Mouse (Mus musculus) erythroblast, embryonic 14.5 days (primary cell): ENCODE measurements around the gene Sars. TPM values are rescaled to one million over a fixed set of nuclear protein-coding genes. Genes with fewer than 3 reads are reported as not detected.

ENCODE experiments used
- H3K27me3 ChIP-seq: 2 replicates; pipeline ENCODE4 v1.6.1; 2012; ENCODE audit warnings: inconsistent platforms; ENCODE audit not compliant: control insufficient read depth
- H3K36me3 ChIP-seq: 2 replicates; pipeline ENCODE4 v1.6.1; 2012; ENCODE audit warnings: mild to moderate bottlenecking, inconsistent platforms; ENCODE audit not compliant: control insufficient read depth
- H3K4me1 ChIP-seq: 2 replicates; pipeline ENCODE4 v1.6.1; 2012; ENCODE audit warnings: inconsistent platforms; ENCODE audit not compliant: control insufficient read depth
- H3K4me3 ChIP-seq: replicated peaks from 2 replicates; pipeline ENCODE3; 2012; ENCODE audit warnings: moderate library complexity, mild to moderate bottlenecking, inconsistent platforms
- H3K9me3 ChIP-seq: 2 replicates; pipeline ENCODE4 v1.6.1; 2012; ENCODE audit warnings: low read length, inconsistent platforms, mixed read lengths; ENCODE audit not compliant: control insufficient read depth
- GATA1 ChIP-seq: IDR thresholded peaks from 2 replicates; pipeline ENCODE4 v1.6.1; 2012; ENCODE audit warnings: low read length, inconsistent platforms, mixed read lengths
- TAL1 ChIP-seq: IDR thresholded peaks from 3 replicates; pipeline ENCODE4 v1.6.1; 2012; ENCODE audit warnings: low read length, inconsistent platforms, mixed read lengths
- polyA plus RNA-seq: library from polyadenylated mRNA; stranded (reverse); fragments of >175 nt; gene quantifications from 2 replicates; pipeline ENCODE4 v1.2.3, GENCODE M21; 2012

Gene Sars
- polyA plus RNA-seq, 1 experiment = 14.4 TPM

GRCm38 (mm10) chr3:108383485-108384354 is 61.3 kb downstream of the Sars start, which contains the start of gene Psrc1:
TSS of gene Psrc1 (plus strand) at chr3:108383839.
- Histone ChIP-seq H3K27me3 (no peaks in the 10 kb centered on the region), H3K4me3 (peak within 1 kb of the TSS; percentile 85), H3K36me3 (peaks cover 38% of the 10 kb centered on the region), H3K4me1 (peaks cover 59% of the 10 kb centered on the region), H3K9me3 (no peaks in the 10 kb centered on the region)
- TF ChIP-seq TAL1 (no peak), GATA1 (no peak)

- Histone ChIP-seq H3K27me3 (no peaks in the 10 kb centered on the region), H3K36me3 (peaks cover 27% of the 10 kb centered on the region), H3K9me3 (no peaks in the 10 kb centered on the region), H3K4me3 (peak overlapping the region; percentile 85), H3K4me1 (peaks cover 59% of the 10 kb centered on the region)
- TF ChIP-seq TAL1 = no peak
- no peak for TF ChIP-seq GATA1
Measured at GRCm38 (mm10) chr3:108381945-108382875, 62.8 kb downstream of the Sars start.

GRCm38 (mm10) chr3:108380695-108381094 is 64.3 kb downstream of the Sars start:
- H3K27me3 ChIP-seq = no peaks in the 10 kb centered on the region
- no peaks in the 10 kb centered on the region for H3K9me3 ChIP-seq
- H3K36me3 ChIP-seq = peaks cover 12% of the 10 kb centered on the region
- H3K4me3 ChIP-seq = no peak overlapping the region
- peaks cover 53% of the 10 kb centered on the region for H3K4me1 ChIP-seq
- no peak for TF ChIP-seq TAL1
- no peak for TF ChIP-seq GATA1

GRCm38 (mm10) chr3:108378875-108379663 is 65.9 kb downstream of the Sars start:
- Histone ChIP-seq H3K27me3 (no peaks in the 10 kb centered on the region), H3K4me3 (no peak overlapping the region), H3K4me1 (peaks cover 39% of the 10 kb centered on the region), H3K36me3 (no peaks in the 10 kb centered on the region), H3K9me3 (no peaks in the 10 kb centered on the region)
- TF ChIP-seq TAL1 (no peak), GATA1 (no peak)

Other genes with a start within 250 kb of the Sars start
- gene Cyb561d1, start 244.0 kb downstream of the Sars start, polyA plus RNA-seq = 0.33 and 0.34 TPM in 2 replicates
- gene Atxn7l2, start 234.3 kb downstream of the Sars start, polyA plus RNA-seq = 0.55 and 0.90 TPM in 2 replicates
- gene Sypl2, start 218.6 kb downstream of the Sars start, polyA plus RNA-seq = not detected in 2 replicates
- 0.21 and 0.71 TPM in 2 replicates for gene Psma5, start 188.3 kb downstream of the Sars start, polyA plus RNA-seq
- gene Sort1, start 161.1 kb downstream of the Sars start, polyA plus RNA-seq = 0.01 TPM in 2 replicates
- gene Mybphl, start 80.3 kb downstream of the Sars start, polyA plus RNA-seq = not detected in 2 replicates
- gene Psrc1, start 61.4 kb downstream of the Sars start, polyA plus RNA-seq = 8.4 and 10.1 TPM in 2 replicates
- gene Celsr2, start 29.7 kb downstream of the Sars start, polyA plus RNA-seq = 0.15 and 0.33 TPM in 2 replicates
- not detected in 2 replicates for gene 1700013F07Rik, start 88.9 kb upstream of the Sars start, polyA plus RNA-seq
- 0.01 TPM in 1 of 2 replicates, not detected in the other for gene 5330417C22Rik, start 91.3 kb upstream of the Sars start, polyA plus RNA-seq
- gene Tmem167b, start 117.3 kb upstream of the Sars start, polyA plus RNA-seq = 0.21 and 0.23 TPM in 2 replicates
- gene Taf13, start 126.5 kb upstream of the Sars start, polyA plus RNA-seq = 0.03 TPM in 1 of 2 replicates, not detected in the other
- 0.09 and 0.11 TPM in 2 replicates for gene Wdr47, start 146.1 kb upstream of the Sars start, polyA plus RNA-seq
- gene Clcc1, start 208.7 kb upstream of the Sars start, polyA plus RNA-seq = 0.74 and 0.84 TPM in 2 replicates